Mouse (Mus musculus) neural tube, embryonic 14.5 days (tissue): Measurements from ENCODE around the gene Abcc8. TPM values are rescaled to one million over a fixed set of nuclear protein-coding genes. Genes with fewer than 3 reads are reported as not detected.

Experiments used
- ATAC-seq: fragments of 200-750 bp; cut with Nextera tagmentation; 2 replicates; pipeline ENCODE4 v1.8.0; 2017; ENCODE audit warnings: low read depth, mild to moderate bottlenecking, moderate TSS enrichment, moderate library complexity
- H3K27ac ChIP-seq: fragments of 300-500 bp; sonication (generic); 2 replicates; pipeline ENCODE4 v1.5.1; 2014; ENCODE audit warnings: low read depth, mild to moderate bottlenecking, control low read depth, low read length, moderate library complexity, mixed read lengths
- H3K27me3 ChIP-seq: fragments of 300-500 bp; sonication (generic); 2 replicates; pipeline ENCODE4 v1.6.1; 2014; ENCODE audit warnings: low read length; ENCODE audit not compliant: control insufficient read depth, insufficient read depth
- H3K36me3 ChIP-seq: fragments of 300-500 bp; sonication (generic); 2 replicates; pipeline ENCODE4 v1.6.1; 2014; ENCODE audit warnings: low read length, mixed read lengths; ENCODE audit not compliant: control insufficient read depth, insufficient read depth
- H3K4me1 ChIP-seq: fragments of 300-500 bp; sonication (generic); 2 replicates; pipeline ENCODE4 v1.6.1; 2014; ENCODE audit warnings: low read length; ENCODE audit not compliant: control insufficient read depth, insufficient read depth
- H3K4me2 ChIP-seq: fragments of 300-500 bp; sonication (generic); 2 replicates; pipeline ENCODE4 v1.6.1; 2014; ENCODE audit warnings: mild to moderate bottlenecking, low read depth, low read length, control low read depth
- H3K4me3 ChIP-seq: fragments of 300-500 bp; sonication (generic); 2 replicates; pipeline ENCODE4 v1.5.1; 2014; ENCODE audit warnings: low read depth, low read length, control low read depth, mixed read lengths
- H3K9ac ChIP-seq: fragments of 300-500 bp; sonication (generic); replicated peaks from 2 replicates; pipeline ENCODE4 v1.6.1; 2014; ENCODE audit warnings: low read depth, mild to moderate bottlenecking, control low read depth, low read length, mixed read lengths
- H3K9me3 ChIP-seq: fragments of 300-500 bp; sonication (generic); 2 replicates; pipeline ENCODE4 v1.6.1; 2016; ENCODE audit warnings: low read length; ENCODE audit not compliant: control insufficient read depth
- WGBS: fragments of 180-500 bp; shearing (Covaris S2); extraction: QIAGEN DNeasy Blood & Tissue Kit; methylation state at CpG from one replicate; pipeline ENCODE4 v1.1.7; 2014; 5-methylcytosine and 5-hydroxymethylcytosine counted together
- polyA plus RNA-seq: library from polyadenylated mRNA; unstranded; fragments of >200 nt; fragmentation: Nextera tagmentation; extraction: Ambion mirVana; gene quantifications from 2 replicates; pipeline ENCODE4 v1.2.1, GENCODE M21; 2014

Gene Abcc8
- polyA plus RNA-seq, 1 experiment from 2014 or later: 15.7 TPM

GRCm38 (mm10) chr7:46146675-46147308 is 33.0 kb downstream of the Abcc8 start:
- ATAC-seq: no peak
- no peaks in the 10 kb centered on the region for H3K9me3 ChIP-seq
- no peaks in the 10 kb centered on the region for H3K27me3 ChIP-seq
- H3K27ac ChIP-seq: no peak overlapping the region
- H3K9ac ChIP-seq: no peak overlapping the region
- H3K4me3 ChIP-seq: no peak overlapping the region
- H3K36me3 ChIP-seq: no peaks in the 10 kb centered on the region
- H3K4me2 ChIP-seq: no peak overlapping the region
- 76% methylated on average over 7 of the region's 7 CpGs for WGBS
- no peaks in the 10 kb centered on the region for H3K4me1 ChIP-seq

- WGBS: 57% methylated on average over 8 of the region's 8 CpGs
- ATAC-seq: peak; percentile 26; the same call in 1 of the 2 replicates
These were observed 35.8 kb downstream of the Abcc8 start for GRCm38 (mm10) chr7:46144061-46144460.

GRCm38 (mm10) chr7:46138329-46138930 is 41.4 kb downstream of the Abcc8 start:
- Histone ChIP-seq H3K9me3 (no peaks in the 10 kb centered on the region), H3K9ac (no peak overlapping the region), H3K27ac (no peak overlapping the region), H3K4me3 (no peak overlapping the region), H3K27me3 (no peaks in the 10 kb centered on the region), H3K4me2 (no peak overlapping the region), H3K4me1 (0 out of 2 replicates have a peak, but pooled peaks cover 2% of the 10 kb centered on the region), H3K36me3 (no peaks in the 10 kb centered on the region)
- WGBS: 21% methylated on average over 7 of the region's 7 CpGs
- peak; percentile 44 for ATAC-seq

More at GRCm38 (mm10) chr7:46144061-46144460, 35.8 kb downstream of the Abcc8 start:
- no peak overlapping the region for H3K9ac ChIP-seq
- H3K9me3 ChIP-seq: no peaks in the 10 kb centered on the region
- peak overlapping the region; percentile 48 for H3K27ac ChIP-seq
- no peaks in the 10 kb centered on the region for H3K36me3 ChIP-seq
- H3K27me3 ChIP-seq: no peaks in the 10 kb centered on the region
- H3K4me2 ChIP-seq: no peak overlapping the region
- H3K4me3 ChIP-seq: no peak overlapping the region
- H3K4me1 ChIP-seq: no peaks in the 10 kb centered on the region

- H3K4me3 ChIP-seq: no peak overlapping the region
- no peak overlapping the region for H3K27ac ChIP-seq
- H3K27me3 ChIP-seq: no peaks in the 10 kb centered on the region
- no peak overlapping the region for H3K4me2 ChIP-seq
- H3K4me1 ChIP-seq: 0 out of 2 replicates have a peak, but pooled peaks cover 8% of the 10 kb centered on the region
- H3K9me3 ChIP-seq: no peaks in the 10 kb centered on the region
- WGBS: 33% methylated on average over 7 of the region's 7 CpGs
- H3K36me3 ChIP-seq: no peaks in the 10 kb centered on the region
- H3K9ac ChIP-seq: no peak overlapping the region
- ATAC-seq: no peak
These were observed 46.0 kb downstream of the Abcc8 start for GRCm38 (mm10) chr7:46133858-46134257.

GRCm38 (mm10) chr7:46132229-46132628 is 47.6 kb downstream of the Abcc8 start:
- Histone ChIP-seq H3K9me3 (no peaks in the 10 kb centered on the region), H3K9ac (no peak overlapping the region), H3K36me3 (no peaks in the 10 kb centered on the region), H3K27me3 (no peaks in the 10 kb centered on the region), H3K4me3 (no peak overlapping the region), H3K4me2 (no peak overlapping the region), H3K4me1 (0 out of 2 replicates have a peak, but pooled peaks cover 8% of the 10 kb centered on the region), H3K27ac (no peak overlapping the region)
- WGBS: 91% methylated on average over 12 of the region's 12 CpGs
- no peak for ATAC-seq

DNA sequence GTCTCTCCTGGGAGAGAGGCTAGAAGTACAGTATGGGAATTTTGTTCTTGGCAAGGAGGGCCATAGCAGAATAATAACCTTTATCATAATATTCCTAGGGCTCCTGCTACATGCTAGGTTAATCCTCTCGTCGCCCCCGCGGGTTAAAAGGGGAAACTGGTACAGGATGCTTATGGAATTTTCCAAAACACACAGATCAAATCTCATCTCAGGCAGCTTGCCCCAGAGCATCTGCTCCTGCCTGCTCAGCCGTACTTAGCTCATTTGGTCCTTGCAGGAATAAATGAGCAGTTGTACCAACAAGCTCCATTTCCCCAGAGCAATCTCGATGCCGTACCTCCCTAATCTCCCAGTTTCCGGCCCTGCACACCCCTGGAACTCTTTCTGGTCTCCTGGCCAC is 48.0 kb downstream of the Abcc8 start:
- H3K4me1 ChIP-seq: 0 out of 2 replicates have a peak, but pooled peaks cover 8% of the 10 kb centered on the region
- H3K27ac ChIP-seq: no peak overlapping the region
- no peaks in the 10 kb centered on the region for H3K9me3 ChIP-seq
- ATAC-seq: no peak
- no peak overlapping the region for H3K4me3 ChIP-seq
- H3K27me3 ChIP-seq: no peaks in the 10 kb centered on the region
- no peak overlapping the region for H3K9ac ChIP-seq
- no peaks in the 10 kb centered on the region for H3K36me3 ChIP-seq
- H3K4me2 ChIP-seq: no peak overlapping the region
- WGBS: 68% methylated on average over 8 of the region's 8 CpGs

DNA sequence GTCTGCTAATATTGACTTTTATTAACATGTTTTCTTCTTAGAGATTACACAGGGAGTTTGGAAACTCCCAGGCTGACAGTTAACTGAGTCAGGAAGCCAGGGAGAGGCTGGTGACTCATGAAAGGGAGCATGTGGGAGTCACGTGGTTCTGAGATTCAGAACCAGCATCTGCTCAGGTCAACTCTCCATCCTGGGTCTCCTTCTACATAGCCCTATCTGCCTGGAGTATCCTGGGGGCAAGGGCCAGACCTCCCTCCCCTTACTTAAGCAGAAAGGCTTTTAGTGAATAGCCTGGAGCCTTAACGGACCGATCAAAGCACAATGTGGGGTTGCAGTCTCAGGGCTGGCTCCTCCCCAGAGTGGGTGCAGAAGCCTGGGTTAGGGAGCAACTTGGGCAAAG is 48.6 kb downstream of the Abcc8 start:
- no peaks in the 10 kb centered on the region for H3K36me3 ChIP-seq
- H3K27ac ChIP-seq: no peak overlapping the region
- WGBS: 23% methylated on average over 3 of the region's 3 CpGs
- H3K4me2 ChIP-seq: no peak overlapping the region
- no peak overlapping the region for H3K4me3 ChIP-seq
- 0 out of 2 replicates have a peak, but pooled peaks cover 8% of the 10 kb centered on the region for H3K4me1 ChIP-seq
- H3K9me3 ChIP-seq: no peaks in the 10 kb centered on the region
- no peaks in the 10 kb centered on the region for H3K27me3 ChIP-seq
- ATAC-seq: no peak
- H3K9ac ChIP-seq: no peak overlapping the region

DNA sequence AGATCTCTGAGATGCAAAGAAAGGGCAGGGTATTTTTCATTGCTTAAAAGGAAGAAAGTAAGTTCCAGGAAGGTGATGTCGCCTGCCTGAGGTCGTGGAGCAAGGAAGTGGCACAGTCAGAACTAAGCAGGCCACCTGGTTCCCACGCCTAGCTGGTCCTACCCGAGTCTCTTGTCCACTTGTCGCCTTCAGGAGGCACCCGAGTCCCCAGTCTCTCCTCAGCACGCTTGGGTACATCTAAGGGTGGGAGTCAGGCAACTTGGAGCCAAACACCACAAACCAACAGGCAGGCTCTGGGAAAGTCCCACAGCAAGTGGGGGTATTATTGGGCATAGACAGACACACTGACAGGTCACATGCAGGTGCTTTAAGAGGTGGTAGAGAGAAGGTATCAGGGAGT is 49.1 kb downstream of the Abcc8 start:
- no peak overlapping the region for H3K27ac ChIP-seq
- H3K27me3 ChIP-seq: no peaks in the 10 kb centered on the region
- ATAC-seq: no peak
- 0 out of 2 replicates have a peak, but pooled peaks cover 8% of the 10 kb centered on the region for H3K4me1 ChIP-seq
- no peaks in the 10 kb centered on the region for H3K36me3 ChIP-seq
- H3K4me2 ChIP-seq: no peak overlapping the region
- no peak overlapping the region for H3K9ac ChIP-seq
- H3K4me3 ChIP-seq: no peak overlapping the region
- 74% methylated on average over 7 of the region's 7 CpGs for WGBS
- H3K9me3 ChIP-seq: no peaks in the 10 kb centered on the region

DNA sequence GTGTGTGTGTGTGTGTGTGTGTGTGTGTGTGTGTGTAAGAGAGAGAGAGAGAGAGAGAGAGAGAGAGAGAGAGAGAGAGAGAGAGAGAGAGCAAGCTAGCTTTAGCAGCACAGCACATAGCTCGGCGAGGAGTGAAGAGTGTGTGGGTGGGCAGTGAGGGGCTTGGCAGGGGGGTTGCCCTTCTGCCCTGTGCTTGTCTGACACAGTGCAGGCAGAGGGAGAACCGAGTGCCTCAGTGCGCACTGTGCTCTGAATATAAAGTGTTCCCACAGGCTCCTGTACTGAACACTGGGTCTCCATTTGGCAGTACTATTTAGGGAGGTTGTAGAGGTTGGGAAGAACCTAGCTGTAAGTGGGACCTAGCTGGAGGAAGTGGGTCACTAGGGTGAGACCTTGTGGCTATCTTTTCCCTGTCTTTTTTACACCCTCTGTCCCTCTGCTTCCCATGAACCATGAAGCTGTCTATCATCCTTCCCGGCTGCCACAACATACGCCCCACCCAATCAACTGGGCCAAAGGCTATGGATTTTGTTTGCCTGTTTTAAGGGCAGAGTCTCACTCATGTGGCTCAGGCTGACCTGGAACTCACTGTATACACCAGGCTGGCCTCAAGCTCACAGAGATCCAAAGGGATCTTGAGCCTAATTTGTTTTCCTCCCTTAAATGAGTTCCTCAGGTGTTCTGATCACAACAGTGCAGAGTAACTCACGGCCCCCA is 50.2 kb downstream of the Abcc8 start:
- Histone ChIP-seq H3K4me1 (0 out of 2 replicates have a peak, but pooled peaks cover 8% of the 10 kb centered on the region), H3K27me3 (no peaks in the 10 kb centered on the region), H3K9me3 (no peaks in the 10 kb centered on the region), H3K4me2 (no peak overlapping the region), H3K4me3 (no peak overlapping the region), H3K27ac (no peak overlapping the region), H3K36me3 (no peaks in the 10 kb centered on the region), H3K9ac (no peak overlapping the region)
- 48% methylated on average over 7 of the region's 7 CpGs for WGBS
- ATAC-seq: 0 out of 2 replicates have a peak, but pooled peaks have one; percentile 18
